Mouse (Mus musculus) left cerebral cortex, postnatal 36 days (tissue): ENCODE results near the gene Prss32. TPM values are rescaled to one million over a fixed set of nuclear protein-coding genes. Genes with fewer than 3 reads are reported as not detected.

Source experiments
- microRNA-seq: library from miRNA; unstranded; fragments of <30 nt; microRNA quantifications from one replicate; pipeline ENCODE4 v1.2.0, GENCODE M21; 2022
- total RNA-seq, 2 experiments: library from RNA; stranded (reverse); gene quantifications; 2 replicates each; pipeline ENCODE4 v1.2.3; 2021

Gene Prss32
- total RNA-seq, 2 experiments from 2014 or later: not detected

Small RNA genes within 50 kb of the gene (microRNA-seq; reads per million reads assigned to microRNA genes)
- gene Mir5125: 1.3 reads per million

Other genes starting within 250 kb of the Prss32 start
- gene Zfp13, start 244.4 kb upstream of the Prss32 start, total RNA-seq: 10 to 100 TPM; 26.0 to 26.4 TPM
- not detected for gene Zscan10, start 243.0 kb upstream of the Prss32 start, total RNA-seq
- under 1 TPM; 0.12 to 0.16 TPM for gene Mmp25, start 198.6 kb upstream of the Prss32 start, total RNA-seq
- not detected for gene Bicdl2, start 183.3 kb upstream of the Prss32 start, total RNA-seq
- 100 to 1,000 TPM; 126 to 137 TPM for gene Hcfc1r1, start 170.3 kb upstream of the Prss32 start, total RNA-seq
- 1 to 10 TPM; 5.3 to 7.0 TPM for gene Thoc6, start 170.0 kb upstream of the Prss32 start, total RNA-seq
- 1 to 10 TPM; 8.8 to 9.9 TPM for gene Tnfrsf12a, start 166.4 kb upstream of the Prss32 start, total RNA-seq
- not detected for gene Cldn6, start 164.6 kb upstream of the Prss32 start, total RNA-seq
- gene Cldn9, start 159.8 kb upstream of the Prss32 start, total RNA-seq: under 1 TPM in 1 of 2 experiments, not detected in 1; 0.30 TPM
- under 1 TPM in 1 of 2 experiments, not detected in 1; 0.10 TPM for gene 1520401A03Rik, start 121.1 kb upstream of the Prss32 start, total RNA-seq
- 1 to 10 TPM; 4.1 to 4.7 TPM for gene Pkmyt1, start 117.5 kb upstream of the Prss32 start, total RNA-seq
- 10 to 100 TPM; 58.7 to 62.9 TPM for gene Paqr4, start 103.0 kb upstream of the Prss32 start, total RNA-seq
- gene Kremen2, start 98.0 kb upstream of the Prss32 start, total RNA-seq: under 1 TPM; 0.48 to 0.81 TPM
- 100 to 1,000 TPM; 354 to 411 TPM for gene Flywch1, start 72.3 kb upstream of the Prss32 start, total RNA-seq
- 10 to 100 TPM; 11.4 to 16.2 TPM for gene Flywch2, start 57.8 kb upstream of the Prss32 start, total RNA-seq
- gene Srrm2, start 53.3 kb upstream of the Prss32 start, total RNA-seq: 100 to 1,000 TPM; 420 to 743 TPM
- 100 to 1,000 TPM; 330 to 406 TPM for gene Elob, start 14.7 kb upstream of the Prss32 start, total RNA-seq
- gene Prss33, start 7.8 kb upstream of the Prss32 start, total RNA-seq: not detected
- 1 to 10 TPM; 1.5 to 1.6 TPM for gene Prss41, start 317 bp downstream of the Prss32 start, total RNA-seq
- not detected for gene Prss21, start 24.2 kb downstream of the Prss32 start, total RNA-seq
- gene Dcpp1, start 37.0 kb downstream of the Prss32 start, total RNA-seq: not detected
- gene Dcpp2, start 37.0 kb downstream of the Prss32 start, total RNA-seq: not detected
- gene Dcpp3, start 73.6 kb downstream of the Prss32 start, total RNA-seq: not detected
- not detected for gene Sbp, start 97.8 kb downstream of the Prss32 start, total RNA-seq
- gene Sbpl, start 111.4 kb downstream of the Prss32 start, total RNA-seq: not detected
- gene Prss30, start 136.7 kb downstream of the Prss32 start, total RNA-seq: under 1 TPM; 0.20 to 0.68 TPM
- gene Prss22, start 154.2 kb downstream of the Prss32 start, total RNA-seq: 1 to 10 TPM; 1.2 to 1.8 TPM
- gene Prss27, start 194.3 kb downstream of the Prss32 start, total RNA-seq: not detected
- gene Kctd5, start 229.6 kb downstream of the Prss32 start, total RNA-seq: 10 to 100 TPM; 23.6 to 24.8 TPM